Mouse (Mus musculus) forebrain, embryonic 10.5 days (tissue): ENCODE results near the gene Duxbl1. TPM values are rescaled to one million over a fixed set of nuclear protein-coding genes. Genes with fewer than 3 reads are reported as not detected.

Source experiments
- polyA plus RNA-seq: library from polyadenylated mRNA; unstranded; fragments of >200 nt; fragmentation: Nextera tagmentation; extraction: Ambion mirVana; gene quantifications from 2 replicates; pipeline ENCODE4 v1.2.1, GENCODE M21; 2016

The Duxbl1 gene
- polyA plus RNA-seq, 1 experiment from 2014 or later: 2.9 TPM

Other genes starting within 250 kb of the Duxbl1 start
- gene Zcchc24, start 209.5 kb upstream of the Duxbl1 start, polyA plus RNA-seq: 8.1 TPM in 2 replicates
- gene Anxa11, start 136.4 kb upstream of the Duxbl1 start, polyA plus RNA-seq: 3.5 and 4.1 TPM in 2 replicates
- gene Plac9a, start 75.5 kb upstream of the Duxbl1 start, polyA plus RNA-seq: not detected in 2 replicates
- gene Tmem254a, start 50.9 kb upstream of the Duxbl1 start, polyA plus RNA-seq: 2.4 and 3.1 TPM in 2 replicates
- not detected in 2 replicates for gene Cphx1, start 40.3 kb upstream of the Duxbl1 start, polyA plus RNA-seq
- 0.55 TPM in 1 of 2 replicates, not detected in the other for gene Gm9780, start 64.1 kb downstream of the Duxbl1 start, polyA plus RNA-seq
- 18.2 and 19.0 TPM in 2 replicates for gene Tmem254c, start 88.8 kb downstream of the Duxbl1 start, polyA plus RNA-seq
- not detected in 2 replicates for gene Cphx2, start 102.9 kb downstream of the Duxbl1 start, polyA plus RNA-seq
- gene Cphx3, start 103.7 kb downstream of the Duxbl1 start, polyA plus RNA-seq: not detected in 2 replicates
- gene Duxbl2, start 139.8 kb downstream of the Duxbl1 start, polyA plus RNA-seq: not detected in 2 replicates
- gene Plac9b, start 203.9 kb downstream of the Duxbl1 start, polyA plus RNA-seq: not detected in 2 replicates
- gene Tmem254b, start 228.5 kb downstream of the Duxbl1 start, polyA plus RNA-seq: 13.7 and 16.7 TPM in 2 replicates